Mouse (Mus musculus) kidney, postnatal 0 days (tissue): ENCODE data around the gene Fam102a. TPM values are rescaled to one million over a fixed set of nuclear protein-coding genes. Genes with fewer than 3 reads are reported as not detected.
A peak's percentile ranks its signal among the peaks of the same experiment; 100 is the strongest.

Experiments
- ATAC-seq: fragments of 200-750 bp; cut with Nextera tagmentation; replicated peaks from 2 replicates; pipeline ENCODE4 v1.8.0; 2017; ENCODE audit warnings: low read depth, moderate number of reproducible peaks, moderate TSS enrichment, moderate library complexity; ENCODE audit not compliant: low FRiP score
- DNase-seq: peaks from one replicate; pipeline ENCODE4 v3.0.0-alpha.2; 2016; ENCODE audit warnings: low spot score
- H3K27ac ChIP-seq: fragments of 300-500 bp; sonication (generic); 2 replicates; pipeline ENCODE4 v1.5.1; 2014; ENCODE audit warnings: mild to moderate bottlenecking
- H3K27me3 ChIP-seq: fragments of 300-500 bp; sonication (generic); 2 replicates; pipeline ENCODE4 v1.6.1; 2014; ENCODE audit warnings: low read length, mixed read lengths; ENCODE audit not compliant: insufficient read depth
- H3K36me3 ChIP-seq: fragments of 300-500 bp; sonication (generic); 2 replicates; pipeline ENCODE4 v1.6.1; 2014; ENCODE audit warnings: low read length, mixed read lengths; ENCODE audit not compliant: insufficient read depth
- H3K4me1 ChIP-seq: fragments of 300-500 bp; sonication (generic); replicated peaks from 2 replicates; pipeline ENCODE4 v1.6.1; 2014; ENCODE audit warnings: antibody characterized with exemption, low read length, mixed read lengths; ENCODE audit not compliant: insufficient read depth
- H3K4me2 ChIP-seq: fragments of 300-500 bp; sonication (generic); 2 replicates; pipeline ENCODE4 v1.6.1; 2014; ENCODE audit warnings: mild to moderate bottlenecking, low read length, moderate library complexity, mixed read lengths
- H3K4me3 ChIP-seq: fragments of 300-500 bp; sonication (generic); replicated peaks from 2 replicates; pipeline ENCODE4 v1.5.1; 2014; ENCODE audit warnings: low read depth, low read length
- H3K9ac ChIP-seq: fragments of 300-500 bp; sonication (generic); 2 replicates; pipeline ENCODE4 v1.6.1; 2014; ENCODE audit warnings: low read depth, low read length
- H3K9me3 ChIP-seq: fragments of 300-500 bp; sonication (generic); replicated peaks from 2 replicates; pipeline ENCODE4 v1.6.1; 2016; ENCODE audit warnings: low read length, inconsistent platforms, mixed read lengths
- CTCF ChIP-seq: IDR thresholded peaks from 2 replicates; pipeline ENCODE4 v1.5.1; 2016; ENCODE audit warnings: antibody characterized with exemption, low read depth, mild to moderate bottlenecking, moderate library complexity
- WGBS: fragments of 180-500 bp; shearing (Covaris S2); extraction: QIAGEN DNeasy Blood & Tissue Kit; methylation state at CpG from one replicate; pipeline ENCODE4 v1.1.7; 2014; 5-methylcytosine and 5-hydroxymethylcytosine counted together
- polyA plus RNA-seq: library from polyadenylated mRNA; unstranded; fragments of >200 nt; fragmentation: Nextera tagmentation; extraction: Ambion mirVana; gene quantifications from 2 replicates; pipeline ENCODE4 v1.2.1, GENCODE M21; 2015

Gene Fam102a
- polyA plus RNA-seq, 1 experiment from 2014 or later = 16.9 TPM

- Histone ChIP-seq H3K4me3 (peak overlapping the region; percentile 57), H3K9me3 (no peaks in the 10 kb centered on the region), H3K27me3 (no peaks in the 10 kb centered on the region), H3K9ac (peak overlapping the region; percentile 67), H3K4me1 (peaks cover 4% of the 10 kb centered on the region), H3K36me3 (no peaks in the 10 kb centered on the region), H3K27ac (peak overlapping the region; percentile 68; the same call in 1 of the 2 replicates), H3K4me2 (peak overlapping the region; percentile 70)
- ATAC-seq (no peak), DNase-seq (peak; percentile 51)
- WGBS = 16% methylated on average over 9 of the region's 9 CpGs
- TF ChIP-seq CTCF = no peak
These were observed 52.7 kb downstream of the Fam102a start for GRCm38 (mm10) chr2:32587731-32588321.

- peaks cover 4% of the 10 kb centered on the region; the same call in 1 of the 2 replicates for H3K4me1 ChIP-seq
- H3K27ac ChIP-seq = no peak overlapping the region
- no peak for TF ChIP-seq CTCF
- no peak for ATAC-seq
- no peaks in the 10 kb centered on the region for H3K9me3 ChIP-seq
- no peaks in the 10 kb centered on the region for H3K27me3 ChIP-seq
- H3K9ac ChIP-seq = no peak overlapping the region
- H3K36me3 ChIP-seq = no peaks in the 10 kb centered on the region
- H3K4me2 ChIP-seq = 0 out of 2 replicates have a peak overlapping the region, but pooled peaks have one; percentile 13
- H3K4me3 ChIP-seq = no peak overlapping the region
- WGBS = 61% methylated on average over 11 of the region's 11 CpGs
- no peak for DNase-seq
These were observed 54.2 kb downstream of the Fam102a start for GRCm38 (mm10) chr2:32589213-32589795.

- no peak for DNase-seq
- Histone ChIP-seq H3K36me3 (peaks cover 6% of the 10 kb centered on the region; the same call in 1 of the 2 replicates), H3K9ac (no peak overlapping the region), H3K27me3 (no peaks in the 10 kb centered on the region), H3K4me1 (peaks cover 4% of the 10 kb centered on the region; the same call in 1 of the 2 replicates), H3K9me3 (no peaks in the 10 kb centered on the region), H3K4me3 (no peak overlapping the region), H3K27ac (no peak overlapping the region), H3K4me2 (no peak overlapping the region)
- no peak for ATAC-seq
- WGBS = 61% methylated on average over 10 of the region's 10 CpGs
- TF ChIP-seq CTCF = no peak
These were observed 55.1 kb downstream of the Fam102a start for GRCm38 (mm10) chr2:32590224-32590623.

- Histone ChIP-seq H3K36me3 (peaks cover 6% of the 10 kb centered on the region; the same call in 1 of the 2 replicates), H3K4me2 (no peak overlapping the region), H3K4me1 (peaks cover 4% of the 10 kb centered on the region; the same call in 1 of the 2 replicates), H3K27me3 (no peaks in the 10 kb centered on the region), H3K4me3 (no peak overlapping the region), H3K9me3 (no peaks in the 10 kb centered on the region), H3K27ac (no peak overlapping the region), H3K9ac (no peak overlapping the region)
- WGBS = 52% methylated on average over 6 of the region's 6 CpGs
- ATAC-seq (no peak), DNase-seq (no peak)
- TF ChIP-seq CTCF = no peak
These were observed 56.1 kb downstream of the Fam102a start for GRCm38 (mm10) chr2:32591249-32591648.

GRCm38 (mm10) chr2:32596725-32597124, 61.6 kb downstream of the Fam102a start:
- WGBS = 89% methylated on average over 13 of the region's 13 CpGs
- Histone ChIP-seq H3K4me3 (no peak overlapping the region), H3K27ac (no peak overlapping the region), H3K9me3 (no peaks in the 10 kb centered on the region), H3K27me3 (no peaks in the 10 kb centered on the region), H3K9ac (no peak overlapping the region), H3K4me2 (no peak overlapping the region), H3K36me3 (peaks cover 6% of the 10 kb centered on the region; the same call in 1 of the 2 replicates), H3K4me1 (no peaks in the 10 kb centered on the region)
- no peak for TF ChIP-seq CTCF
- ATAC-seq = no peak
- DNase-seq = no peak

GRCm38 (mm10) chr2:32597248-32597647, 62.1 kb downstream of the Fam102a start:
- DNase-seq (no peak), ATAC-seq (no peak)
- no peaks in the 10 kb centered on the region for H3K27me3 ChIP-seq
- TF ChIP-seq CTCF = no peak
- H3K4me2 ChIP-seq = no peak overlapping the region
- peaks cover 6% of the 10 kb centered on the region; the same call in 1 of the 2 replicates for H3K36me3 ChIP-seq
- H3K4me3 ChIP-seq = no peak overlapping the region
- peaks cover 5% of the 10 kb centered on the region for H3K4me1 ChIP-seq
- H3K9ac ChIP-seq = no peak overlapping the region
- no peaks in the 10 kb centered on the region for H3K9me3 ChIP-seq
- H3K27ac ChIP-seq = no peak overlapping the region
- WGBS = 89% methylated on average over 5 of the region's 5 CpGs
